ENCODE assay signal across 9 mouse cellular contexts in the genomic region with DNA sequence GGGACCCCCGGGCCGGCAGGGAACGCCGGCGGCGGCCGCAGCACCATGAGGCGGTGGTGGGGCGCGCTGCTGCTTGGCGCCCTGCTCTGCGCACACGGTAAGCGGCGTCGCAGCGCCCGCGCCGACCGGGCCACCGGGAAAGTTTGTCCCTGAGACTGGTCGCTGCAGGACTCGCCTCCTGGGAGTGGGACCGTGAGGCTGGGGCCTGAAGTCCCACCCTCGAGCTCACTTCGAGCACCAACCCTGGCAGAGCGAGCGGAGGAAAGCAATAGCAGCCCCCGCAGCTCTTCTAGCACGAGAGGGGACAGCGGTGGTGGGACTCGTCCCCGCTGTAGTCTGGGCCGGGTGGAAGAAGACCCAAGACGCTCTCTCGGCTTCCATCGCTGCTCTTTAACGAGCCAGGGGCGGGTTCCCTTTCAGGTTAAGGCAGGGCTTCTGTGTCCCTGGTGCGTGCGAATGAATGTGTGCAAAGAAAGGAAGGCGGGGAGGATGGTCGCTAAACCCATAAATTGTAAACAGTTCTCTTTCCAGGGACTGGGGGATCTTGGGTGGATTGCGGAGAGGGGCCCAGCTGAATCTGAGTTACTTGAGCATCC. TPM values are rescaled to one million over a fixed set of nuclear protein-coding genes. Genes with fewer than 3 reads are reported as not detected.
DNase-seq lines count a peak whose midpoint lies in the region; ATAC-seq and TF ChIP-seq lines count a peak whose summit lies in the region.
"Had no signal": no experiment of that assay in that cellular context is flagged by ENCODE, and none has a peak within 500 bp of the region (broad histone marks: within the 10 kb centered on the region; RNA-seq: fewer than 3 reads in every experiment).

No protein-coding gene starts in this region.

- TF ChIP-seq POLR2A in cortical plate, adult 2 months (IDR thresholded peaks at IDR 0.05; ENCODE audit: extremely low read depth, insufficient read depth, low read length), result no peak

- peak overlapping the region; percentile 58 for H3K4me3 ChIP-seq in erythroblast, embryonic 14.5 days (replicated peaks)
- peak overlapping the region; percentile 50 for H3K4me3 ChIP-seq in cortical plate, adult 2 months (ENCODE audit: insufficient read depth, low read length)
- peak overlapping the region; percentile 90 for H3K4me3 ChIP-seq in hindbrain, embryonic 10.5 days
- peak overlapping the region; percentile 61 for H3K4me3 ChIP-seq in liver, embryonic 15.5 days (replicated peaks)

- H3K4me1 ChIP-seq in erythroblast, embryonic 14.5 days (ENCODE audit: control insufficient read depth), result peaks cover 23% of the 10 kb centered on the region
- peaks cover 2% of the 10 kb centered on the region; the same call in 1 of the 2 replicates for H3K4me1 ChIP-seq in cortical plate, adult 2 months (ENCODE audit: control insufficient read depth, insufficient read depth, low read length)
- peaks cover 73% of the 10 kb centered on the region for H3K4me1 ChIP-seq in hindbrain, embryonic 10.5 days (replicated peaks)
- peaks cover 37% of the 10 kb centered on the region for H3K4me1 ChIP-seq in liver, embryonic 15.5 days (replicated peaks)

- no peak for TF ChIP-seq CTCF in cortical plate, adult 2 months (IDR thresholded peaks at IDR 0.05; ENCODE audit: extremely low read depth, insufficient read depth, low read length)

- H3K9ac ChIP-seq in liver, embryonic 15.5 days, result peak overlapping the region; percentile 48

- DNase-seq in A20 (ENCODE audit: low read depth, low spot score), result peak; percentile 43
- peak; percentile 68 for DNase-seq in hindbrain, embryonic 10.5 days (ENCODE audit: low spot score)
- peak; percentile 62 for DNase-seq in retina, postnatal 1 day
- DNase-seq in frontal cortex, postnatal 10 days (ENCODE audit: low spot score in 2 of 2), result no peak

- H3K36me3 ChIP-seq in erythroblast, embryonic 14.5 days (ENCODE audit: control insufficient read depth), result no peaks in the 10 kb centered on the region
- peaks cover 6% of the 10 kb centered on the region; the same call in 1 of the 2 replicates for H3K36me3 ChIP-seq in hindbrain, embryonic 10.5 days
- H3K36me3 ChIP-seq in liver, embryonic 15.5 days (replicated peaks), result no peaks in the 10 kb centered on the region
- H3K36me3 ChIP-seq: G1E had no signal

- peaks cover 92% of the 10 kb centered on the region for H3K27me3 ChIP-seq in erythroblast, embryonic 14.5 days (ENCODE audit: control insufficient read depth)
- no peaks in the 10 kb centered on the region for H3K27me3 ChIP-seq in hindbrain, embryonic 10.5 days (ENCODE audit: insufficient read depth, poor library complexity, severe bottlenecking)
- peaks cover 81% of the 10 kb centered on the region for H3K27me3 ChIP-seq in liver, embryonic 15.5 days

- peak overlapping the region; percentile 77 for H3K4me2 ChIP-seq in liver, embryonic 15.5 days

- peak overlapping the region; percentile 72 for H3K27ac ChIP-seq in cortical plate, adult 2 months (ENCODE audit: insufficient read depth, low read length)
- peak overlapping the region; percentile 96 for H3K27ac ChIP-seq in hindbrain, embryonic 10.5 days
- peak overlapping the region; percentile 56 for H3K27ac ChIP-seq in liver, embryonic 15.5 days (replicated peaks)

- under 1% methylated on average over 45 of the region's 45 CpGs for WGBS in hindbrain, embryonic 10.5 days
- WGBS in liver, embryonic 15.5 days (ENCODE audit: insufficient replicate concordance), result under 1% methylated on average over 45 of the region's 45 CpGs

- peaks cover 11% of the 10 kb centered on the region for H3K9me3 ChIP-seq in erythroblast, embryonic 14.5 days (ENCODE audit: control insufficient read depth, low read length)
- H3K9me3 ChIP-seq in hindbrain, embryonic 10.5 days, result no peaks in the 10 kb centered on the region
- no peaks in the 10 kb centered on the region for H3K9me3 ChIP-seq in liver, embryonic 15.5 days (replicated peaks)

- ATAC-seq in erythroblast, adult 5-6 weeks (replicated peaks; ENCODE audit: low FRiP score, poor library complexity, severe bottlenecking), result no peak
- peak; percentile 40 for ATAC-seq in liver, embryonic 15.5 days (ENCODE audit: insufficient read depth)

RNA-seq across cellular contexts. Expression of gene Lrp4, which starts 0.4 kb away (rescaled TPM):
- polyA plus RNA-seq in erythroblast, embryonic 14.5 days (2012), result not detected in 2 replicates
- 0.19 and 0.42 TPM in 2 replicates for total RNA-seq in erythroblast, adult 5-6 weeks (2015; ENCODE audit: low replicate concordance)
- total RNA-seq in erythroblast, adult 5-6 weeks (2017; ENCODE audit: low replicate concordance), result 1.5 and 2.5 TPM in 2 replicates
- 12.4 and 13.0 TPM in 2 replicates for polyA plus RNA-seq in cortical plate, adult 2 months (2012; rRNA removed)
- 6.4 and 7.6 TPM in 2 replicates for polyA plus RNA-seq in hindbrain, embryonic 10.5 days (2016; fragmentation: Nextera tagmentation; extraction: Ambion mirVana)
- polyA plus RNA-seq in liver, embryonic 15.5 days (2015; fragmentation: Nextera tagmentation; extraction: Ambion mirVana), result 1.2 and 1.3 TPM in 2 replicates
- polyA plus RNA-seq: G1E had no signal

RNA-seq across cellular contexts. Expression of gene 1110051M20Rik, which starts 13.2 kb away (rescaled TPM):
- polyA plus RNA-seq in erythroblast, embryonic 14.5 days (2012), result 0.09 and 0.18 TPM in 2 replicates
- total RNA-seq in erythroblast, adult 5-6 weeks (2015; ENCODE audit: low replicate concordance), result 0.38 and 1.3 TPM in 2 replicates
- 0.94 TPM in 1 of 2 replicates, not detected in the other for total RNA-seq in erythroblast, adult 5-6 weeks (2017; ENCODE audit: low replicate concordance)
- 119 and 121 TPM in 2 replicates for polyA plus RNA-seq in cortical plate, adult 2 months (2012; rRNA removed)
- polyA plus RNA-seq in hindbrain, embryonic 10.5 days (2016; fragmentation: Nextera tagmentation; extraction: Ambion mirVana), result 86.4 and 96.7 TPM in 2 replicates
- 5.8 and 7.0 TPM in 2 replicates for polyA plus RNA-seq in liver, embryonic 15.5 days (2015; fragmentation: Nextera tagmentation; extraction: Ambion mirVana)

Comparison
In these comparisons a context has a peak if more than half of its experiments do, and no peak if none do; other contexts are left out.
1. DNase-seq: peak in A20 (single experiment), hindbrain, embryonic 10.5 days (single experiment) and retina, postnatal 1 day (single experiment); none in frontal cortex, postnatal 10 days (0 of 2).
2. RNA of gene 1110051M20Rik, which starts 13.2 kb away (polyA plus RNA-seq): 119 to 121 TPM in cortical plate, adult 2 months and 86.4 to 96.7 TPM in hindbrain, embryonic 10.5 days; 5.8 to 7.0 TPM in liver, embryonic 15.5 days and 0.09 to 0.18 TPM in erythroblast, embryonic 14.5 days; every median in the first group is over 10 times any median in the second.
3. Peak in every context shown above with its lines, with median percentiles within 50 percentile points of each other: H3K4me3 ChIP-seq and H3K27ac ChIP-seq.